Mouse (Mus musculus) testis, adult 10 weeks (tissue): Measurements from ENCODE around the gene Angptl8. TPM values are rescaled to one million over a fixed set of nuclear protein-coding genes. Genes with fewer than 3 reads are reported as not detected.

Source experiments
- polyA plus RNA-seq: library from polyadenylated mRNA; stranded (reverse); fragments of 350-450 nt; fragmentation: Illumina TruSeq; extraction: RNeasy Lipid Tissue Mini Kit (QIAGEN cat#74804); gene quantifications from one replicate; pipeline ENCODE4 v1.2.3, GENCODE M21; 2014; ENCODE audit warnings: low read depth, low replicate concordance

Gene Angptl8
- not detected for polyA plus RNA-seq

DNA sequence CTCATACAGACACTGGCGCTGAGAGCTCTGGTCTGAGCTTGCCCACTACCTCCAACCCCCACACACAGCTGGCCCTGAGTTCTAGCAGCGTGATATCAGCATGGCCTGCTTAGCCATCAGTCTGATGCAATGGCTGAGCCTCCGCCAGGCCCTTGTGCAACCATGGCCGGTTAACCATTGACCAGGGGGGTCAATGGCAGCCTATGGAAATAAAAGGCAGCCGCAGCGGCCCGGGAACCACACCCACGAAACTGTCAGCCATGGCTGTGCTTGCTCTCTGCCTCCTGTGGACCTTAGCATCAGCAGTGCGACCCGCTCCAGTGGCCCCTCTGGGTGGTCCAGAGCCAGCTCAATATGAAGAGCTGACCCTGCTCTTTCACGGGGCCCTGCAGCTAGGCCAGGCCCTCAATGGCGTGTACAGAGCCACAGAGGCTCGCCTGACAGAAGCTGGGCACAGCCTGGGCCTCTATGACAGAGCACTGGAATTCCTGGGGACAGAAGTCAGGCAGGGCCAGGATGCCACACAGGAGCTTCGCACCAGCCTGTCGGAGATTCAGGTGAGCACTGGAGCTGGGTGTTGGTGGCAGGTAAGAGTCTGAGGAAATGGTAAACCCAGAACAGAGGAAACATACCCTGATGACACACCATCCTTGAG is at the start of gene Angptl8:
Gene Angptl8, plus strand, starts transcription at position 253 of the 655 bp plus-strand sequence.

DNA sequence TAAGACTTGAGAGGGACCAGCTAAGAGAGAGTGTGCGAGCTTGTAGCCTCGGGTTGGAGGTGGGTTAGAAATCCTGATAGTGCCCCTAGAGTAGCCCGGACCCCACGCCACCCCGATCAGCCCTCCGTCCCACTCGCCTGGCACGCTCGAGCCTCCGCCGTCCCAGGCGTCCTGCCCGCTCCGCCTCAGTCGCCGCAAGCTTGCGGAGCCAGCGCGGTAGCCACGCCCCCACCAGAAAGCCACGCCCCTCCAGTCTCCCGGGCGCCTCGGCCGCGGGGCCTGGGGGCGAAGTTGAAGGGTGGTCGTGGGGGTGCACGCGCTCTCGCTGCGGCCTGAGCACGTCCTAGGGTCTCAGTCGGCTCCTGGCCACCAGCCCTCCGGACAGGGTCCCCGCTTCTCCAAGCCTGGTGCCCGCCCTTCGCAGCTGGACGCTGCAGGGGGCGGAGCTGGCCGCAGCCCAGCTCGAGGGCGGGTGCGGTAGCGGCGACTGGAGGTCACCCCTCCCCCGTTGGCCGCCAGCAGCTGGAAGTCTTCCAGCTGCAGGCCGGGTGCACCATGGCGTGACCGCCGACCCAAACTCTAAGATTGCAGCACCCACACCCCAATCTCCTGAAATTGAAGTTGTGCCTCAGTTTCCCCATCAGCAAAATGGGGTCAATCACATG is 36.8 kb upstream of the Angptl8 start, which contains the start of gene Kank2:
Gene Kank2, minus strand, starts transcription at position 400 of the 665 bp plus-strand sequence.

DNA sequence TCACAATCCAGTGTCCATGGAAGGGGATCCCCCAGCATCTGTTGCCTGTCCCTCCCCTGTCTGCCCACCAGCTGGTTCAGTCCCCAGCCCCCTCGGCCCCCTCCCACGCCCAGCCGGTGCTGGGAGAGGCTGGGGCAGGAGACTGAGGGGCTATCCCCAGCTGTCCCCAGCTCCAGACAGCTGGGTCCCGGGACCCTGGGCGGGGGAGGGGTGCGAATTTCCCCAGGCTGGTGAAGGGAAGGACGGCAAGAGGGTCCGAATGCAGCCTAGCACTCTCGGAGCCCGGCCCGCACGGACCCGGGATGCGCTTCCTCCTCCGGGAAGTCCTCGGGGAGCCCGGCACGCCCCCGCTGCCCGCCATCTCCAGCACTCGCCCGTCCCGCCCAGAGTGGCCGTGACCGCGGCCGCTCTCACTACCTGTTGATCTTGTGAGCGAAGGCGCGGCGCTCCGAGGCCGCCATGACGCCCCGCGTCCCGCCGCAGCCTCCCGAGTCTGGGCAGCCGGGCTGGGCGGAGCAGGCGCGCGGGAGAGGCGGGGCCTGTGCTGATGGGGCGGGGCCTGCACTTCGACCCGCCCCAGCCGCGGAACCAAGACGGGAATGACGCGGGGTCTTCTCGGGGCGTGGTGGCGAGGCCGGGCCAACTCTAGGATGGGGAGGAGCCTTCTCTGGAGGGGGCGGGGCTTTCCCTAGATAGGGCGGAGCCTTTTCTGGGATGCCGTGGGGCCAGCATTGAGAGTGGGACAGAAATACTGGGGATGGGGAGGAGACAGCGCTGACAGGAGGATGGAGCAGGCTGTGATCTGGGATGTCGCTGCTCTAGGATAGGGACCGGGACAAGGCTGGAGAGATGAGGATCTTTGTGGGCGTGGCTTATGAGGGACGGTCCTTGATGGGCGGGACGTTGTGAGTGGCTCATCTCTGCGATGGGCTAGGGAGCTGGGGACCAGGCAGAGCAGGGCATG is 17.1 kb downstream of the Angptl8 start, which contains the start of gene Dock6:
Gene Dock6, minus strand, starts transcription at position 508 of the 964 bp plus-strand sequence.

Other genes starting within 250 kb of the Angptl8 start
- gene Timm29, start 242.8 kb upstream of the Angptl8 start, polyA plus RNA-seq = 20.8 TPM
- gene Yipf2, start 242.7 kb upstream of the Angptl8 start, polyA plus RNA-seq = 6.5 TPM
- gene Smarca4, start 219.3 kb upstream of the Angptl8 start, polyA plus RNA-seq = 8.3 TPM
- 1.1 TPM for gene Ldlr, start 112.0 kb upstream of the Angptl8 start, polyA plus RNA-seq
- gene Spc24, start 75.2 kb upstream of the Angptl8 start, polyA plus RNA-seq = 4.0 TPM
- gene Kank2, start 36.8 kb upstream of the Angptl8 start, polyA plus RNA-seq = 2.3 TPM
- 3.1 TPM for gene Dock6, start 17.1 kb downstream of the Angptl8 start, polyA plus RNA-seq
- gene Rab3d, start 82.7 kb downstream of the Angptl8 start, polyA plus RNA-seq = 1.1 TPM
- gene Ccdc159, start 92.0 kb downstream of the Angptl8 start, polyA plus RNA-seq = 12.3 TPM
- gene Tmem205, start 92.0 kb downstream of the Angptl8 start, polyA plus RNA-seq = 4.8 TPM
- 1.8 TPM for gene Plppr2, start 101.5 kb downstream of the Angptl8 start, polyA plus RNA-seq
- gene Swsap1, start 120.2 kb downstream of the Angptl8 start, polyA plus RNA-seq = 3.8 TPM
- not detected for gene Epor, start 128.0 kb downstream of the Angptl8 start, polyA plus RNA-seq
- gene Rgl3, start 153.9 kb downstream of the Angptl8 start, polyA plus RNA-seq = 0.29 TPM
- 10.7 TPM for gene Ccdc151, start 167.1 kb downstream of the Angptl8 start, polyA plus RNA-seq
- gene Prkcsh, start 167.3 kb downstream of the Angptl8 start, polyA plus RNA-seq = 4.6 TPM
- gene Elavl3, start 216.5 kb downstream of the Angptl8 start, polyA plus RNA-seq = 1.4 TPM
- not detected for gene Gm49318, start 235.7 kb downstream of the Angptl8 start, polyA plus RNA-seq
- 0.81 TPM for gene Zfp653, start 235.9 kb downstream of the Angptl8 start, polyA plus RNA-seq
- 19.2 TPM for gene Ecsit, start 249.9 kb downstream of the Angptl8 start, polyA plus RNA-seq